In genomic region chr9:100605985-100606554, GRCm38 (mm10) we compare ENCODE assay signal across 8 mouse cellular contexts. TPM values are rescaled to one million over a fixed set of nuclear protein-coding genes. Genes with fewer than 3 reads are reported as not detected.
A peak's percentile ranks its signal among the peaks of the same experiment; 100 is the strongest.
DNase-seq lines count a peak whose midpoint lies in the region; ATAC-seq and TF ChIP-seq lines count a peak whose summit lies in the region.

No protein-coding gene starts in this region.

- ATAC-seq in intestine, embryonic 15.5 days: no peak
- ATAC-seq in CD4-positive, CD25-positive, alpha-beta regulatory T cell, adult 4 months: no peak

- no peak for DNase-seq in gastrocnemius, adult 2 months
- no peak for DNase-seq in gastrocnemius, postnatal 36 days
- DNase-seq in ovary, postnatal 14 days (ENCODE audit: low spot score): peak; percentile 6
- no peak for DNase-seq in ovary, postnatal 10 days (ENCODE audit: low spot score)
- peak; percentile 21 for DNase-seq in gastrocnemius, postnatal 14 days
- DNase-seq in lung, postnatal 4 days: peak; percentile 28 to 71

- intact Hi-C loops in gastrocnemius, adult 2 months (cut with DNase I): no loop called here
- intact Hi-C loops in gastrocnemius, postnatal 36 days (cut with DNase I): no loop called here
- intact Hi-C loops in gastrocnemius, postnatal 14 days (cut with DNase I; ENCODE audit: low total_unique reads): no loop called here

- H3K9me3 ChIP-seq in intestine, embryonic 15.5 days: no peaks in the 10 kb centered on the region

- 29% methylated on average over 7 of the region's 7 CpGs for WGBS in intestine, embryonic 15.5 days

- 0 out of 2 replicates have a peak overlapping the region, but pooled peaks have one; percentile 17 for H3K27ac ChIP-seq in gastrocnemius, adult 2 months
- H3K27ac ChIP-seq in intestine, embryonic 15.5 days: no peak overlapping the region

- H3K4me1 ChIP-seq in intestine, embryonic 15.5 days (replicated peaks): no peaks in the 10 kb centered on the region

- H3K4me3 ChIP-seq in gastrocnemius, adult 2 months: peak overlapping the region; percentile 6; the same call in 1 of the 2 replicates
- H3K4me3 ChIP-seq in intestine, embryonic 15.5 days (replicated peaks): no peak overlapping the region

- no peak for TF ChIP-seq CTCF in gastrocnemius, adult 2 months (IDR thresholded peaks at IDR 0.05)

- H3K4me2 ChIP-seq in intestine, embryonic 15.5 days (replicated peaks): no peak overlapping the region

- H3K9ac ChIP-seq in intestine, embryonic 15.5 days: no peak overlapping the region

- H3K36me3 ChIP-seq in intestine, embryonic 15.5 days: no peaks in the 10 kb centered on the region

- no peaks in the 10 kb centered on the region for H3K27me3 ChIP-seq in intestine, embryonic 15.5 days (replicated peaks)

RNA-seq across cellular contexts. Expression of gene Stag1, which starts 8.5 kb away (rescaled TPM):
- total RNA-seq in gastrocnemius, adult 2 months (2021): 10 to 100 TPM; 26.1 to 28.4 TPM
- total RNA-seq in gastrocnemius, postnatal 36 days (2021): 10 to 100 TPM; 17.8 to 24.4 TPM
- total RNA-seq in gastrocnemius, postnatal 14 days (2021): 10 to 100 TPM; 24.2 to 27.9 TPM
- 33.2 and 37.3 TPM in 2 replicates for polyA plus RNA-seq in intestine, embryonic 15.5 days (2015; fragmentation: Nextera tagmentation; extraction: Ambion mirVana)
- 100 to 1,000 TPM in 1 of 2 experiments, 10 to 100 TPM in 1; 79.9 to 126 TPM for polyA plus RNA-seq in CD4-positive, CD25-positive, alpha-beta regulatory T cell, adult 4 months (2017; shearing (Covaris generic))

RNA-seq across cellular contexts. Expression of gene Slc35g2, which starts 35.2 kb away (rescaled TPM):
- 1 to 10 TPM in 1 of 2 experiments, under 1 TPM in 1; 0.51 to 1.3 TPM for total RNA-seq in gastrocnemius, adult 2 months (2021)
- under 1 TPM; 0.27 to 0.64 TPM for total RNA-seq in gastrocnemius, postnatal 36 days (2021)
- total RNA-seq in gastrocnemius, postnatal 14 days (2021): under 1 TPM; 0.60 to 0.80 TPM
- polyA plus RNA-seq in intestine, embryonic 15.5 days (2015; fragmentation: Nextera tagmentation; extraction: Ambion mirVana): 3.8 and 4.8 TPM in 2 replicates
- 1 to 10 TPM; 1.0 to 1.1 TPM for polyA plus RNA-seq in CD4-positive, CD25-positive, alpha-beta regulatory T cell, adult 4 months (2017; shearing (Covaris generic))

Comparison
In these comparisons a context has a peak if more than half of its experiments do, and no peak if none do; other contexts are left out.
1. DNase-seq: peak in ovary, postnatal 14 days (single experiment), gastrocnemius, postnatal 14 days (single experiment) and lung, postnatal 4 days (2 of 2); none in gastrocnemius, adult 2 months (single experiment), gastrocnemius, postnatal 36 days (0 of 2) and ovary, postnatal 10 days (single experiment).